ENCODE assay signal across 17 mouse cellular contexts in genomic region chr19:61269141-61269540, GRCm38 (mm10). TPM values are rescaled to one million over a fixed set of nuclear protein-coding genes. Genes with fewer than 3 reads are reported as not detected.
"Had no signal": no experiment of that assay in that cellular context is flagged by ENCODE, and none has a peak within 500 bp of the region (broad histone marks: within the 10 kb centered on the region; RNA-seq: fewer than 3 reads in every experiment).

No protein-coding gene starts in this region.

RNA-seq across cellular contexts. Expression of gene Gm21060, which starts 27.7 kb away (rescaled TPM):
- total RNA-seq: megakaryocyte, adult 5-6 weeks; megakaryocyte-erythroid progenitor cell, adult 5-6 weeks; neutrophil, adult 5-6 weeks had no signal
- polyA plus RNA-seq: lung, embryonic 14.5 days; midbrain, embryonic 10.5 days; midbrain, embryonic 12.5 days; midbrain, embryonic 14.5 days; midbrain, embryonic 16.5 days; myocyte; neural tube, embryonic 11.5 days; neural tube, embryonic 13.5 days; spleen, adult 2 months; stomach, embryonic 15.5 days; stomach, postnatal 0 days; testis, adult 2 months; thymus, adult 2 months; urinary bladder, adult 2 months had no signal
